Comparison of ENCODE assay signal across 14 mouse cellular contexts in genomic region chr6:31693047-31693446, GRCm38 (mm10).
A peak's percentile ranks its signal among the peaks of the same experiment; 100 is the strongest.
DNase-seq lines count a peak whose midpoint lies in the region; TF ChIP-seq lines count a peak whose summit lies in the region.
"Had no signal": no experiment of that assay in that cellular context is flagged by ENCODE, and none has a peak within 500 bp of the region (broad histone marks: within the 10 kb centered on the region; RNA-seq: fewer than 3 reads in every experiment).

No protein-coding gene starts in this region.

- no peak for DNase-seq in gastrocnemius, adult 2 months
- no peak for DNase-seq in gastrocnemius, postnatal 14 days
- DNase-seq in left cerebral cortex, adult 2 months (ENCODE audit: extremely low spot score in 1 of 2, low spot score in 2 of 2): no peak
- DNase-seq in left cerebral cortex, postnatal 36 days (ENCODE audit: low spot score in 2 of 2): no peak
- DNase-seq in A20 (ENCODE audit: low read depth, low spot score): peak; percentile 18
- DNase-seq in forebrain, embryonic 10.5 days (ENCODE audit: extremely low spot score, low spot score): no peak
- no peak for DNase-seq in frontal cortex, postnatal 25 days (ENCODE audit: low spot score in 2 of 2)
- DNase-seq: adrenal gland, adult 8-10 months; cerebellum, postnatal 10 days; gastrocnemius, postnatal 25 days; kidney, adult 18-20 months; right cerebral cortex, postnatal 4 days had no signal

- no peak overlapping the region for H3K27ac ChIP-seq in gastrocnemius, adult 2 months
- H3K27ac ChIP-seq in left cerebral cortex, adult 2 months: no peak overlapping the region
- H3K27ac ChIP-seq in cortical plate, adult 2 months (ENCODE audit: insufficient read depth, low read length): no peak overlapping the region
- H3K27ac ChIP-seq in forebrain, embryonic 10.5 days: no peak overlapping the region
- H3K27ac ChIP-seq: heart, embryonic 13.5 days had no signal

- 71% methylated on average over 1 of the region's 1 CpGs for WGBS in forebrain, embryonic 10.5 days

- TF ChIP-seq POLR2A in cortical plate, adult 2 months (IDR thresholded peaks at IDR 0.05; ENCODE audit: extremely low read depth, insufficient read depth, low read length): no peak

- intact Hi-C loops in gastrocnemius, adult 2 months (cut with DNase I): no loop called here
- intact Hi-C loops in gastrocnemius, postnatal 14 days (cut with DNase I; ENCODE audit: low total_unique reads): no loop called here
- intact Hi-C loops in left cerebral cortex, adult 2 months (cut with DNase I): no loop called here
- intact Hi-C loops in left cerebral cortex, postnatal 36 days (cut with DNase I): no loop called here

- H3K27me3 ChIP-seq in forebrain, embryonic 10.5 days (ENCODE audit: poor library complexity, severe bottlenecking): no peaks in the 10 kb centered on the region
- H3K27me3 ChIP-seq: heart, embryonic 13.5 days had no signal

- H3K36me3 ChIP-seq in forebrain, embryonic 10.5 days (replicated peaks): no peaks in the 10 kb centered on the region
- H3K36me3 ChIP-seq: heart, embryonic 13.5 days had no signal

- no peak overlapping the region for H3K4me3 ChIP-seq in gastrocnemius, adult 2 months
- H3K4me3 ChIP-seq in left cerebral cortex, adult 2 months: no peak overlapping the region
- no peak overlapping the region for H3K4me3 ChIP-seq in cortical plate, adult 2 months (ENCODE audit: insufficient read depth, low read length)
- no peak overlapping the region for H3K4me3 ChIP-seq in forebrain, embryonic 10.5 days
- H3K4me3 ChIP-seq: heart, embryonic 13.5 days had no signal

- peak; percentile 37 for TF ChIP-seq CTCF in gastrocnemius, adult 2 months (IDR thresholded peaks at IDR 0.05)
- TF ChIP-seq CTCF in left cerebral cortex, adult 2 months (IDR thresholded peaks at IDR 0.05): peak; percentile 33
- TF ChIP-seq CTCF in cortical plate, adult 2 months (IDR thresholded peaks at IDR 0.05; ENCODE audit: extremely low read depth, insufficient read depth, low read length): peak; percentile 31

- no peaks in the 10 kb centered on the region for H3K4me1 ChIP-seq in cortical plate, adult 2 months (ENCODE audit: control insufficient read depth, insufficient read depth, low read length)
- no peaks in the 10 kb centered on the region for H3K4me1 ChIP-seq in forebrain, embryonic 10.5 days
- H3K4me1 ChIP-seq: heart, embryonic 13.5 days had no signal

- H3K9me3 ChIP-seq in forebrain, embryonic 10.5 days: no peaks in the 10 kb centered on the region
- H3K9me3 ChIP-seq: heart, embryonic 13.5 days had no signal
